Mouse (Mus musculus): Measurements from ENCODE around the gene Foxc1. TPM values are rescaled to one million over a fixed set of nuclear protein-coding genes. Genes with fewer than 3 reads are reported as not detected.

The Foxc1 gene
- polyA plus RNA-seq (2017; shearing (Covaris generic)): not detected

GRCm38 (mm10) chr13:31806428-31806832 lies at the start of gene Foxc1:
Gene Foxc1, plus strand, starts transcription at chr13:31806633.
- no peak for ATAC-seq

DNA sequence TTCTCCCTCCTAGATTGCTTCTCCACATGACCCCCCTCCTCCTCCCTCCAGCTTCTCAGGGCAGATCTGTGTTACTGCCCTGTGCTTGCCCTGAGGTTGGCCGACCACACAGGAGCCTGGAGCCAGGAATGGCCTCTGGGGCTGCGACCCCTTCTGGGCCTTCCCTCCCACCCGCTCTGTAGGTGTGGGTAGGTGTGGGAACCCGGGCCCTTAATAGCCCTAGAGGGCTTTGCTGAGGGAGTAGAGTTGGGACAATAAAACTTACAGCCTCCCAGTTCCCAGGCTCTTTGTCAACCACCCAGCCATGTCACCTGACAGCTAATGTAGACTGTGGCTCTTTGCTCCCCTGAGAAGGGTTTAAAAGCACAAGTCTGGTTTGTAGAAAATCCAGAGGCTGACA lies 46.0 kb upstream of the Foxc1 start:
- ATAC-seq: no peak

DNA sequence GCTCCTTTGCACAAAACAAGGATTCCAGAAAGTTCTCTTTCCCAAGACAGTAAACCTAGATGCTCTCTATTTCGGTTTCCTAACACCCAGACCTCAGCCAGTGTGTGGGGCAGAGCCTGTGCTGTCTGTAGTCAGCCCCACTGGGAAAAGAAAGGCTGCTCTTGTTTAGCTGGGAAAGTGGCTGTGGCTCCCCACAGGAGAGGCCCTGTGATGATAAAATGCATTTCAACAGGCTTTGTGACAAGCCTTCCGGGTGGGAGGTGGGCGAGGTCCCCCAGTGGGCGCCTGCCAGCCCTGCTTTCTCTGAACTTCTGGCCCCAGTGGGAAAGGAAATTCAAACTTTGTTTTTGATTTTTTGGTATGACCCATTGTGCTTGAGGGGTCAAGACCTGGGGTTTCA lies 45.4 kb upstream of the Foxc1 start:
- no peak for ATAC-seq

GRCm38 (mm10) chr13:31764419-31764818 lies 42.0 kb upstream of the Foxc1 start:
- ATAC-seq: no peak

DNA sequence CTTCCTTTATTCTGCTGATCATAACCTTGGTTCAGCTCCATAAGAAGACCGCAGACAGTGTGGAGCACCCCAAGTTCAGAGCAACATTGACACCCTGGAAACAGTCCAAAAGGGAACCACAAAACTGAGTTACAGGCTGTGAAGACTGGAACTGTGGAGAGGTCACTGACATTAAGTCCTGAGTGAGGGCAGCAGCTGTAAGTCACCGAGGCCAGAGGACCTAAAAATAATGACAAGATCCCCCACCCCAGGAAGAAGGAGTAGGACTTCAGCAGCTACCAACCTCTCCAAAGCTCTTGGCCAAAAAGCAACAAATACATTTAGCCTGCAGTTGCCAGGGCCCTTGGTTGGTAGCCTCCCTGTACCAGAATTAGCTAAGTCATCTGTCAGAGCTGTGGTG lies 40.9 kb upstream of the Foxc1 start:
- ATAC-seq: no peak

GRCm38 (mm10) chr13:31772882-31773281 lies 33.6 kb upstream of the Foxc1 start:
- ATAC-seq: no peak

DNA sequence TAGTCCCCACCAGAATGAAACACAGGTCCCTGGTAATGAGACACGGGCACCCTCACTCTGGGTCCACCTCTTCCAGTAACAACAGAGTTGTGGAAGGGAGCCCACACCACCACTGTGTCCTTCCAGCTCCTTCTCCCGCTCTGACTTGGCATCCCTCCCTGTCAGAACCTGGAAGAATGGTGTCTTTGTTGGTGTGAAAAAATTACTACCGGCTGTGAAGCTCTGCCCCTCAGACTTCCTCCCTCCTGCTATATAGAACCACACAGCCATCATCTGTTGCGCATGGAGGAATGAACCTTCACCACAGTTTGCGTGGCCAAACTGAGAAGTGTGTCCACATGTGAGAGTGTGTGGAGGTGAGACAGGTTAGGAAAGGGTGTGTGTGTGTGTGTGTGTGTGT lies 30.7 kb upstream of the Foxc1 start:
- ATAC-seq: no peak

GRCm38 (mm10) chr13:31779281-31779981 lies 27.0 kb upstream of the Foxc1 start:
- no peak for ATAC-seq

DNA sequence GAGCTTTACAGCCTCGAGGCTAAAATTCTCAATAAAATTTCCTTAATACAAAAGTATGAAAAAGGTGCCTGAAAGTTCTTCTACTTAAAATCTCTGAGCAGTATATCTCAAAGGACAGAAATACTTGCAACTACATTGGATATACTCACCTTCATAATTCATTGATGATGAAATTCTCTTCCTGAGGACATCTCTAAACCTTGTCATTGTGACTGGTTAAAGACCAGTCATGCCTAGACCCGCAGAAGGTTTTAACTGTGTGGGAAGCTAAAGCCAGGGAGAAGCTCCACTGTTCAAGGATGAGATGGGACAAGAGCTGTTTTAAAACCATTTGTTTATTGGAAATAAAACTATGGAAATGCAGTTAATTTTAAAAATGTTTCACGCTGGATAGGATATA lies 26.1 kb upstream of the Foxc1 start:
- ATAC-seq: no peak

DNA sequence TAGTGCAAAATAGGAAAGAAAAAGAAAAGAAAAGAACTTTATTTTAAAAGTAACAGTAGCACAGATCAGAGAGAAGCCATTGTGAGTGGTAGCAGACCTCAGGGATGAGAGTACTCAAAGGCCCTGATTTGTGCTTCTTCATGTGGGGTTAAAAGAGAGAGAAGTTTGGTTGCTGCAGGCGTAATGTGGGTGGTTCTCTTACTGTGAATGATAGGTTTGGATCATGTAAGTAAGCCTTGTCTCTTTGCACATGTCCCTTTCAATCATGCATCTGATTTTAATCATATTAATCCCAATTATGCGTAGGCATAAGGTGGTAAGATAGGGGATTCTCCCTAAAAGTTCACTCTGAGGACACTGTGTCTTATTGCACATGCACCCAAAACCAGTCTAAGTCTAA lies 24.4 kb upstream of the Foxc1 start:
- ATAC-seq: no peak

GRCm38 (mm10) chr13:31784757-31785156 lies 21.7 kb upstream of the Foxc1 start:
- no peak for ATAC-seq

- ATAC-seq: no peak
These were observed 13.8 kb upstream of the Foxc1 start for GRCm38 (mm10) chr13:31792480-31793132.

DNA sequence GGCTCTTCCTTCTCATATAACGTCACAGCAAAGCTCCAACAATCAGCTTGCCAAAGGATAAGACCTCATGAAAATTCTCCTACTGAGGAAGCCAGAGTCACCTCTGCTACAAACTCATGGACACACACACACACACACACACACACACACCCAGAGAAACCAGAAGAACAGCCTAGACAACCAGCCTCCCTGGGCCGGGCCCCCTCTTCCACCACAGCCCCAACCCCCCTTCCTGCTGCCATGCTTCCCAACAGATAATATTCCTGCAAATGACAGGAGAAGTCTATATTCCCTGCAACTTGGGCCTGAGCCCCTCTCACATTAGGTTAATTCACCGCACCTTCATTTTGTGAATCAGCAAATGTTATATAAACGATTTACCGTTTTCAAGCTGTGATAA lies 13.3 kb upstream of the Foxc1 start:
- ATAC-seq: no peak

- no peak for ATAC-seq
These were observed 9.1 kb upstream of the Foxc1 start for GRCm38 (mm10) chr13:31797346-31797745.

GRCm38 (mm10) chr13:31798075-31798474 lies 8.4 kb upstream of the Foxc1 start:
- no peak for ATAC-seq

DNA sequence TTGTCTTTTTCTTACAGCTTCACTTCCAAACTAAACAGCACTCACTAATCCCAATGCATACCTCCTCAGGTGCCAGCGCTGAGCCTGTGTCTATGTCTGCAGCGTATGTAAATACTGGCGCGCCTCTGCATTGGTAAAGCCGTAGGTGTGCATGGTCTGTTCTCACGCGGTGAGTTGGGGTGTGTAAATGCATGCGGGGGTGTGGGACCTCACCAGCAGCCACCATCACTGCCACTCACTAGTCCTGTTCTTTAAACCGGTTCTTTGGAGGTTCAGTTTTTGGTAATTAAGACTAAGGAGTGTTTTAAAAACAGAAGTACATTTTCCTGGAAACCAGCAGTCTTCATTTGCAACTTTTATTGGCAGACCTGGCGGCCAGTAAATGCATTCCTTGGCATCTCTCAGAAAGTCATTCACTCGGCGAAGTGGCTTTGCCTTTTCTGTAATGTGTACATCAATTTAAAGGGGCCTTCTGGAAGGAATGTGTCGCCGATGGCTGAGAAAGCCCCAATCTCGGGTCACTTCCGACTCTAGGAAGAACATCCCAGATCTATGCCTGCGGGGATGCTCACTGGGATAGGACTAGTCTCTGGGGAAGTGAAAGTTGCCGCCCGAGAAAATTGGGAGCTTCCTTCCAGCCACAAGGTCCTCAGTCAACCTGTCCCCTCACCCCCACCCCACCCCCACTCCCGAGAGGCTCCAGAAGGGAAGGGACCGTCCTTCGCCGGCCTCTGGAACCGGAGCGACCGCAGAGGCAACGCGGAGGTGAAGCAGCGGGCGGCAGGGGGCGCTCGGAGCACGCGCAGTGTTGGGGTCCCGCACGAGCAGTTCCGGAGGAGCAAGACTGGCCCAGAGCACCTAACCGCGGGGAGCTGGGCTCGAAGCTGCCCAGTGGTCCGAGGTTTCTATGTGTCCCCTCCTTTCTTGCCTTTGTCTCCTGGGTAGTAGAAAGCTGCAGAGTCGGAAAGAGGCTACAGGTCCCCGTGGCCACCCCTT lies 5.6 kb upstream of the Foxc1 start:
- ATAC-seq: peak; percentile 70

GRCm38 (mm10) chr13:31801703-31802305 lies 4.6 kb upstream of the Foxc1 start:
- ATAC-seq: peak; percentile 18

DNA sequence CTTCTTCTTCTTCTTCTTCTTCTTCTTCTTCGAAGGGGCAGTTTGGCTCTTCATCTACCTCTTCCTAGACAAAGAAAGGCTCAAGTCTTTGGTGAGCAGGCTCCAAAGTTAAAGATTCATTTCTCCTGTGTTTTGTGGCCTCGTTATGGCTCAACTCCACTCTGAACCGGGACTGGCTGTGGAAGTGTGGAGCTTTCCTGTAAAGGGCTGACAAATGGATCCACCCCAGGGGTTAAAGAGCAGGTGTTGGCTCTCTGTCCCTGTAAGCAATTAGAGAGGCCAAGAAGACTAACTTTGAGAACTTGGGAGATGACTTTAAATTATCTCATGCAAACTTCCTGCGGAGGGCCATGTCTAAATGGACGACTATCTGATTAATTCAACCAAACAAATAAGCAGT lies 4.0 kb upstream of the Foxc1 start:
- no peak for ATAC-seq

DNA sequence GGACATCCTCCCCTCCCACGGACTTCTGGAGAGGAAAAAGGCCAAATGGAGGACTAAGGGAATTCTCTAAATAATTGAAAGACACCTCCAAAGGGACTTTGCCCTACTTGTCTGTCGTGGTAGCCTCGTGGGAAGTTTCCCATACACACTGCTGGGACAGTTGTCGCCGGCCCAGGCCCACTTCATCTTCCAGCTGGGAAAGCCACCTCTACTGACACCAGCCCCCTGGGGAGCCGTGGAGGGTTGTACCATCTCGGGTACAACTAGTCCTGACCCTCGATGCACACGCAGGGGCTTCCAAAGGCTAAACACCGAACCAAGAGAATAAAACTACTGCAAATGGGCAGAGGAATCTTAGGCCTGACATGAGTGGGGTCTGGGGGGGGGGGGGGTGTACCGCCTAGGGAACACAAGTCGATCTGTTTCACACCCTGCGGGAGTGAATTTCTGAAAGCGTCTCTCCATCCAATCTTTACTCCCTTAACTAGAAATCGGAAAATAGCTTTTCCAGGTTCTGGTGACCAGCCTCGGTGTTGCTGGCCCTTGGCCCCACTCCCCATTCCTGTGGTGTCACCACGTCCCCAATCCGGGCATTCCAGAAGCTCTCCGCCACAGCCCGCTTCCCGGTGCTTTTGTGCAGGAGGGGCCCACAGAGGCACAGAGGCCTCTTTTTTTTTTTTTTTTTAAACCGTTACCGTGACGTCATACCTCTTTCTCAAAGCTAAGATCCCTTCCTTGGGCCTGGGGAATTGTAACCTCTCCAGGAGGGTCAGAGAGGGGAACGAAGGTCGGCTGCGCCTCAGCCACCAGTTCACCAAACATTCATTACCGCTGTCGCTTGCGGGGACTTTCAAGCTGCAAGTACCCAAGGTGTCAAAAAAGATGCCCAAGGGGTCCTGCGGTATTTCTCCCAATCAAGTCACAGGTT lies 3.0 kb upstream of the Foxc1 start:
- no peak for ATAC-seq

- no peak for ATAC-seq
These were observed 1.9 kb upstream of the Foxc1 start for GRCm38 (mm10) chr13:31804571-31804970.

- no peak for ATAC-seq
These were observed 504 bp upstream of the Foxc1 start for GRCm38 (mm10) chr13:31805831-31806427.

All from inflammation-experienced regulatory T-cells, adult 6 months (primary cell).